Mouse (Mus musculus) cerebellum, postnatal 36 days (tissue): ENCODE results near the gene Gm20388.
A peak's percentile ranks its signal among the peaks of the same experiment; 100 is the strongest.
"Not testable (repeated sequence)": the region's sequence is repeated elsewhere in the genome, so short reads cannot be mapped to it uniquely, and the experiment has no call there.

Experiments used
- DNase-seq, 2 experiments: peaks; one replicate each; pipeline ENCODE4 v3.0.0; 2021 to 2022; ENCODE audit warnings: mixed read lengths in 2 of 2

Gm20388 gene

DNA sequence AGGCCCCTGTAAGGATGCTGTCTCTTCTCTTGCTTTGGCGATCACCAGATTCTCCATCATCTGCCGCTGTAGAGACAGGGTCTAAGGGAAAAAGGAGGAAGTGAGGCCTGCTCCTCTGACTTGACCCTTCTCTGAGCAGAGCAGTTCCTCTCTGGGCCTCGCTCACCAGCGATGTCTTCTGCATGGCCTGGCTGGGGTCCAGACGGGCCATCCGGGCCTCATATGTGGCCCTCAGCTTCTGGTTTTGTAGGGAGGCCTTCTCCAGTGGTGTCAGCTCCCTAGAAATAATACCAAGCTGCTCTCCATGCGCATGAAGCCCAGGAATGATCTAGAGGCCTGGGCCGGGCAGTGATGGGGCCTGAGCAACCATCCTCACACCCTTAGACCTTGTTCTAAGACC lies 3338.0 kb downstream of the Gm20388 start:
- DNase-seq = no peak

DNA sequence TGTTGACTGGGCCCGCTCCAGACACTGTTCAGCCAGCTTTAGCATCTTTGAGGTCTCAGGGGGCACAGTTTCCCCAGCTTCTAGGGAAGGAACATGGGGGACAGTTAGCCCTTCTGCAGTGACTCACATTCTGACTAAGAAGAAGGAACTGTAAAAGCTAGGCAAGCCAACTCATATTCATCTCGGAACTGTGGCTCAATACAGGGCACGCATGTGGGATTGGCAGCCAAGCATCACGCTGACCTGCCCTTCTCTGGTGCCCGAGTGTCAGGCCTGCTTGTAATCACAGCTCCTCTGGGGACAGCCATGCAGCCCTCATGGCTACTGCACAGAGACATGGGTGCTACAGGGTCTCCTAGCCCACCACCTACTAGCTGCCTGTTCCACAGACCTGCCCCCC lies 3340.3 kb downstream of the Gm20388 start:
- DNase-seq = no peak

DNA sequence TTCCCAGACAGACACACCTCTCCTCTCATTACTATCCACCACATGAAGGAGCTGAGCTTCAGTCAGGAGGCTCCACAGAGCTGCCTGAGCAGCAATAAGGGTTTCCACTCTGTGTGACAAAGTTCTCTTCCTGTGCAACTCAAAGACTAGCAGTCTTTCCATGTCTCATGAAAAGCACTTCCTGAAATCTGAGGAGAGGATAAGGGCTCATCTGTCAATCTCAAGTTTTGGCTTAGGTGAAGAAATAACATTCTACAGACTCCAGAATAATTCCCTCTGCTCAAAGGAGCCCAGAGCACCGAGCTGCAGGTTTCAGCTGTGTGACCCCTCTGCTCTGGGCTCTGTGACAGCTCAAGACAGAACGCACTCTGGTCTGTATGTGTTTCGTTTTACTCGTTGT lies 3342.3 kb downstream of the Gm20388 start:
- no peak for DNase-seq

DNA sequence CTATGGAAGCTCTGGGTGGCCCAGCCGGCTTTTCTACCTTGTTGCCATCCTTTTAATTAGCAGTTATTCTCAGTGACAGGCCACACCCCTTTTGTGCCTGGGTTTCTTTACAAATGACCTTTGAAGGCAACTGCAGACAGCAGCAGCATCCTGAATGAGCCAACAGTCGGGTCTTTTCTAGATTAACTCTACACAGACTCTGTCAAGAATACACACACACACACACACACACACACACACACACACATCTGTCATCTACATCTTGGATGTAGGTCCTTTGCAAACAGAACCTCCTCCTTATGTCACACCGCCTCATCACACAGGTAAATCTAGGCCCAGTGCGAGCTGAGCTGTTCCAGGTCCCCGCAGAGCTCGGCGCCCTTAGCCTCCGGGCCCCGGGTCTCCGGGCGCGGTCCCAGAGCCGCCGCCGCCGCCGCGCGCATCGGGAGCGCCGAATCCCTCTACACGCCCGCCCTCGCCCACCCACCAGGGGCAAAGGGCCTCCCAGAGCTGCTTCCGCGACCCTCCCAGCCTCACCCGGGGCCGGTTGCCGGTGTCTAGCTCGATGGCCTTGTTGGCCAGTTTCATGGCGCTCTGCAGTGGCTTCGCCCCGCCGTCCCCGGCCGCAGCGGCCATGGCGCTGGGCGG lies 3342.9 kb downstream of the Gm20388 start:
- DNase-seq = peak in 1 of 2 experiments; percentile 27

DNA sequence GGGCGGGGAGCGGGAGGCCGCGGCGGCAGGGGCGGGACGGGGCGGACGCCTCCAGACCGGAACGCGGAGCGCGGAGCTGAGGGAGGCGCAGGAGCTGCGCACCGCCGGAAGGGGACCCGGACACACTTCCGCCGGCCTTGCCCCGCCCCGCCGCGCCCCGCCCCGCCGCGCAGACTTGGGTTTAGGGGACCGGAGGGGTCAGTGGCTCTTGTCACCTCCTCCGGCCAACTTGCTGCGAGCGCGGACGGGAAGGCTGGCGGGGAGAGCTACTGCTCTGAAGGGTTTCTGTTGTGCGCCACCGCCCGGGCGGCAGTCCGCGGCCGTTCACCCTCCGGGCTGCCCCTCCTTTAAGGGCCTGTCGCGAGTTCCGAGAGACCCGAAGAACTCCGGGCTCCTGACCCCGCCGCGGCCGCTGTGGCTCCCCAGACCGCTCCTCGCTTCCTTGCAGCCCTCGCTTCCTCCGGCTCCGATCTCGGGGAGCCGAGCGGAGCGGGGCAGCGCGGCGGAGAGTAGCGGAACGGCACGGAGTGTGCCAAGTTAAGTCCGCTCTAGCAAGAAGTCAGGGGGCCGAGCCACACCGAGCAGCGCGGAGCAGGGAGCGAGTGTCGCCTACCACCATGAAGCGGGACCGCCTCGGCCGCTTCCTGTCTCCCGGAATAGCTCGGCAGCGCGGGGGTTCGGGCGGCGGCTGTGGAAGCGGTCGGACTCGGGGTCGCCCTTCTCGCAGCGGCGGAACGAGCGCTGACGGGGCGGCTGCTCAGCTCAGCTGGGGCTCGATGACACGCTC lies 3343.7 kb downstream of the Gm20388 start, which contains the start of the genes Zfp276 and Vps9d1:
TSS of gene Zfp276 (plus strand) at position 97 of the 787 bp plus-strand sequence.
TSS of gene Vps9d1 (minus strand) at position 250 of the 787 bp plus-strand sequence.
- DNase-seq = peak; percentile 80 to 85

DNA sequence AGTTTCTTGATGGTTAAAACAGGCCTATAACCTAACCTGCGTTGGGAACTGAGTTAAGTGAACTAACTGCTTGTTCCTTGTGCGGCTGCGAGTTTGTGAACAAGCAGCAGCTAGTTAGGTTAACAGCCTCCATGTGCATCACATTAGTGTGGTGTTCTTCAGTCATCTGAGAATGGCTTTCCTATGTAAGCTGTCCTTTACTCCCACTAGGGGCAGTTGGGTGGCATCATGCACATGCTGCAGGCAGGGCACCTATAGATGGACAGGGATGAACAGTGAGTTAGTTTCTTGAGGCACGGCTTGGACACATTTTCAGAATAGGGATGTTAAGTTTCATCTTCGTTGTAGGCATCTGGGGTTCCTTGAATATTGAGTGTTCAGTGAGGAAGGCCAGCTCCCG lies 3344.5 kb downstream of the Gm20388 start:
- no peak for DNase-seq

DNA sequence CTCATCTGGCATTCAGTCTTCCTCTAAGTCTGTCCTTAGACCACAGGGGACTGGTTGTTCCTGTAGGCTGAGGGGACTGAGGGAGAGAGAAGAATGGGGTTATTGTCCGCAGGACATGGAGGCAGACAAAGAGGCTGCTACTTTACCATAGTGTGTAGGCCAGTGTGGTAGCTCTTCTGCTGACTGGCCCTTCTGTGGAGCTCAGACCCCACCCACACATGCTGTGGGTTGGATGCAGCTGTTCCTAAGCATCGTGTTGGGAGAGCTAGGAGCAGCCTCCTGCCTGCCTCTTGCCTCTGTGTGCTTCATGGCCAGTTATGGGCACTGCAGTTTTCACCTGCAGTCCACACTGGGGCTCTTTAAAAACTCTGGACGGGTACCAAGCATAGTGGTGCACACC lies 3346.5 kb downstream of the Gm20388 start:
- no peak for DNase-seq

DNA sequence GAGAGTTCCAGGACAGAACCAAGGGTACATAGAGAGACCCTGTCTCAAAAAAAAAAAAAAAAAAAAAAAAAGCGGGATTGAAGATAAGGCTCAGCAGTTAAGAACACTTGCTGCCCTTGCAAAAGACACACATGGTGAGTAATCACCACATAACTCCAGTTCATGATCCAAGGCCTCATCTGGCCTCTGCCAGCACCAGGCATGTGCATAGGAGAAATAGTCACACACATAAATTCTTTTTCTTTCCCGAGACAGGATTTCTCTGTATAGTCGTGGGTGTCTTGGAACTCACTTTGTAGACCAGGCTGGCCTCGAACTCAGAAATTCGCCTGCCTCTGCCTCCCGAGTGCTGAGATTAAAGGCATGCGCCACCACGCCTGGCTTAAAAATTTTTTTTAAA lies 3347.0 kb downstream of the Gm20388 start:
- DNase-seq = not testable (repeated sequence)

DNA sequence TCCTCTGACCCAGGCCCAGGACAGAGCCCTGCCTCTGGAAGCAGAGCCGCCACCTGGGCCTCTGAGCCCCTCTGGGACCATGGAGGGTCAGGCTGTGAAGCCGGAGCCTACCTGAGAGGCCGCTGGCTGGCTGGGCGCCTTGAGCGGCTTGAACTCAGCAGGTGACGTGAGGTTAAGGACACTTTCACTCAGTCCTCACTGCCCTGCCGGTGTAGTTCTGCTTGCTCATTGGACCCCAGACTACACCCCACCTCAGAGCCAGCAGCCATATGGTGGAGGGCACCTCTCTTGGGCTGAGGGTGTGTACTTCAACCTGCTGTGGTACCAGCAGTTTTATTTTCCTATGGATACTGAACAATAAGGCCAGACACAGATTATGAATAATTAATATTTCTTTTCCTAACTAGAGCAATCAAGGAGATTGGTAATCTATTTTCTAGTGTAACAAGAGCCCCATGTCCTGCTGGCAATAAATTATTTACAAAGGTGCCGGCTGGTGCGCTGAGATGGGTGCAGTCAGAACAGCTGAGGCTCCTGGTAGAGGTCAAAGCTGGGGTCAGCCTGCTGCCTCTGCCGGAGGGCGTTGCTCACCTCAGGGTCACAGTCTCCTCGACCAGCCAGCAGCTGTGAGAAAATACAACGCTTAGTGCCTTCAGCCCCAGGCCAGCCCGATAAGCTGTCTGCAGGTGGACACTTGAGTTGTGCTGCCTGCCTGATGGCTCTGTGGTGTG lies 3357.4 kb downstream of the Gm20388 start:
- DNase-seq = no peak

DNA sequence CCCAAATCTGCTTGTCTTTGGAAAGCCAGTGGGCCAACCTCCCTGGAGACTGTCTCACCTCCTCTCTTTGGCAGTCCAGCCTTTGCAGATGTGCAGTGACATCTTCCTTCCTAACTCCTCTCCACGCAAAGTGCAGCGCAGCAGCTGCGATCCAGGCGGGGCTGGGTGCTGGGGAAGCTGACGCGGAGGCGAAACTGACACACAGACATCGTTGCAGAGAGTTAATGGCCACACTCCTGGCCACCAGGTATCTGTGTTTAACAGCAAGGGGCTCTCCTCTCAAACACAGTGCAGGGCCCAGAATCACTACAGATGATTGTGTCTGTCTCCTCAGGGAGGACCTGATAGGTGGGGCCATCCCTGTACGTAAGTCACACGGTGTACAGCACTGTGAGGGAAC lies 3360.5 kb downstream of the Gm20388 start:
- no peak for DNase-seq

DNA sequence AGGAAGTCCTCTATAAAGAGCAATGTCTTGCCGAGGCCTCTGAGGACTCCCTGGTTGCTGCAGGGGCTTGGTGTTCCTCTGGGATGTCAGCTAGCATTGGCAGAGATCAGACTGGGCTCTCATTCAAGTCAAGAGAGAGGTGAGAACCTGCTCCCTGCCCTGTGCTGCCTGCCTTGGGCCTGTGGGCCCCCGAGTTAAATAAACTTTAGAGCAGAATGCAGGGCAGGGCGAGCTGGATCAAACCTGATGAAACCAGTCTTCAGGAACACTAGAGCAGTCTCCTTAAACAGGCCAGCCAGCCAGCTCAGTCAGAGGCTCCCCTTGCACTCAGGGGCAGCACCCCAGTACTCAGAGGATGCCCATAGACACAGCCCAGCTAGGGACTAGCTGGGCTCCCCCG lies 3361.3 kb downstream of the Gm20388 start:
- no peak for DNase-seq

DNA sequence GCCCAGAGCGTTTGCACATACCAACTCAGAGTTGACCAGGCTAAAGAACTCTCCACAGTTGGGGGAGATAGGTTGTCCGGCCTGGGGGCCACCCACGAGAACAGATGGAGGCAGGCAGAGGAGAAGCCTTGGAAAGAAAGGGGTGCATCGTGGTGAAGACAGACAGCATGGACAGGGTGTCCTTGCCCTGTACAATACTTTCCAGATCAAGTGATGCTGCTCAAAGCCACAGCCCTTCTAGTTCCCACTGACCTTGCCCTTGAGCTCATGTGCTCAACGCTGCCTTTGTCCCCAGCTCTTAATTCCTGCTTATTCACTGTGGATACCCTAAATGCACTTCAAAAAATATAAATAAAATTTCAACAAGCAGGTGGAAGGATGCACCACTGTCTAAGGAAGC lies 3363.8 kb downstream of the Gm20388 start:
- DNase-seq = no peak

DNA sequence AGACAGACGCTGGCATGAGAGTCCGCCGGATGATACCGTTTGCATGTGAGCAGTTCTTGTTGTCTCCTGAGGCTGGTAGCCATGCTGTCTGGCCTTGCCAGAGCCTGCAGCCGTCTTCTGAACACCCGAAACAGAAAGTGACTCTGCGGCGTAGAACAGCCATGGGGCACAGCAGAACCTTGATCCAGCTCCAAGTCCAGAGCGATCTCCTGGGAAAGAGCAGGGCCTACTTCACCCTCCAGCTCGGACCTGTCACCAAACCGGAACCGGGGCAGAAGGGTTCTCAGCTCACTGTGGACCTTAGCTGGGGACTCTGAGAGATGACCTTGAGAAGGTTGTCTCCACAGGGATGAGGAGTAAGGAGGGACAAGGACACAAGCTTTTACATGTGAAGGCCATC lies 3364.5 kb downstream of the Gm20388 start:
- DNase-seq = no peak

DNA sequence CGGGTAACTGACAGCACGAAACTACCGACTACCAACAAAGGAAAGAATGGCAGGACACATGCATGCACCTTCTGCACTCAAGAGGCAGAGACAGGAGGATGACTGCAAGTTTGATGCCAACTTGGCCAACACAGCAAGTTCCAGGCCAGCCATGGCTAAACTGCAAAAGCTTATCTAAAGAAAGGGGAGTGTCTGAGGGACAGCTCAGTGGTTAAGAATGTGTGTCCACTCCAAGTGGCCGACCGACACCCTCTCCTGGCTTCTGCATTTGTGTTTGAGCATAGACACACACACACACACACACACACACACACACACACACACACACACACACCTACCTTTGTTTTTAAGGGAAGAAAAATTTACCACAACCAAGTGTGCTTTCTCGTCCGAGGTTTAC lies 3367.8 kb downstream of the Gm20388 start:
- no peak for DNase-seq

DNA sequence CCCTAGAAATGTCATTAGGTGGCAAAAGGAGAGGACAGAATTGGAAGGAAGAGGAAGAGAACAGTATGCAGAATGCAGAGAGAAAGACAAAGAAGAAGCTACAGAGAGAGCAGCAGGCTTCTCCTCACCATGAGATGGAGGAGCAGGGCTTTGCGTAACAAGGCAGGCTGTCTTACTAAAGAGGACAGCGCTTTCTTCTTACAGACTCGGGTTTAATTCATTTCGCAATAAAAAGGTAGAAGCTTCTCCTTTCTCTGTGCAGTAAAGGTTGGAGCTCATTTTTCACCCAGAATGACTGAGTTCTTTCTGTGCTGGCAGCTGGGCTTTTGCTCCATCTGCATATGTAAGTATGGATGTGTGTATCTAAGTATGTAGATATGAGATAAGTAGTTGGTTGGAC lies 3369.2 kb downstream of the Gm20388 start:
- no peak for DNase-seq

DNA sequence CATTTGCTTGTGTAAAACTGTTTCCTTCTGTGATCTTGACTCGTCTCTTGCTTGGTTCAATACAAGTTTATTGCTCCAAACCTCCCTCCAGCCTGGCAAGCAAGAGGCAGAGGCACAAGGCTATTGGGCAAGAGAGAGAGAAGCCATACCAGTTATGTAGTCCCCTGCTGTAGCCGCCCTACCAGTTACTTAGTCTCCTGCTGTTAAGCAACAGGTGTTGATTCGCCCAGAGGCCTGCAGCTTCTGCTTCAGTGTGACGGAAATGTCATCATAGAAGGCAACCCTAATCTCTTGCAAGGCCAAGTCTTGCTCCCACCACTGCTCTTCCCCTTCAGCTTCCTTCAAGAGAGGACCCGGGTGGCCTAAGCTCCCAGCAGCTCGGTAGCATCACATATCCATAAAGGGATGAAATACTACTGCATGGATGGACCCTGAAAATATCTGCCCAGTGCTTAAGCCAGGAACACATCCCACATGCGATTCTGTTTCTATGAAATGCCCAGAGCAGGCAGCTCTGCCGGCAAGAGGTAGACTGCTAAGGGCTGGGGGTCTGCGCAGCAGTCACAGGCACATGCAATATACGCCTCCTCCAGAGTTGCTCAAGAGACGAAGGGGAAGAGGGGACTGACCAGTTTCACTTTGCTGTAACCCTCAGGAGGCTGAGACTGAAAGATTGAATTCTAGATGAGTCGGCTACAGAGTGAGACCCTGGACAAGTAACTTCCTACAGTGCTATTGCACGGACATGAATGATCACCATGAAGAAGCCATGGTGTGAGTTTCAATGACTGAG lies 3369.9 kb downstream of the Gm20388 start:
- no peak for DNase-seq

DNA sequence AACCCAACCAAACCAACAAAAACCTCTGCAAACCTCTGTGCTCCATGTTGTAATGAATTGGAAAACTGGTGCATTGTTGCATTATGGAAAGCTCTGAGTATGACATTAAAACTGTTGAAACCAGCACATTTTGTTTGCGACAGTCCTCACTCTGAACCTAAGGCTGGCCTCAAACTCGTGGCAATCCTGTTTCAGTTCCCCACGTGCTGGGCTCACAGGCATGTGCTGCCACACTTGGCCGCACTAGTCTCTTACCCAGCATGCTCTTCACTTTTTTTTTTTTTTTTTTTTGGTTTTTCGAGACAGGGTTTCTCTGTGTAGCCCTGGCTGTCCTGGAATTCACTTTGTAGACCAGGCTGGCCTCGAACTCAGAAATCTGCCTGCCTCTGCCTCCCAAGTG lies 3372.4 kb downstream of the Gm20388 start:
- not testable (repeated sequence) for DNase-seq

DNA sequence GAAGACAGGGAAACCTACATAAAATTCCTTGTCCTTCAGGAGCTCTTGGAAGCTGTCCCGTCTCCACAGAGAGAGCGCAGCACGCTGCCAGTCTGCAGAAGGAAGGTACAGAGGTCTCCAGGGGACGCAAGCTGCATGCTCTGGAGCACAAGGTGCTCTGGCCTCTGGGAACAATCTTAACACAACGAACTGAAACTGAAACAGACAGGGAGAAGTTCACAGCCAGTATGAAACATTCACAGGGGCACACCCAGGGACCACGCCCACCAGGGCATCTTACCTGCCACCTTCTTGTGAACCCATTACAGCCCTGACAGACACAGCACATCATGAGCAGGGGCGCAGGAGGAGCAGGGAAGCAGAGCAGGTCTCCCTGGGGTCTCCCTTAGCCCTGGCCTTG lies 3373.3 kb downstream of the Gm20388 start:
- no peak for DNase-seq

DNA sequence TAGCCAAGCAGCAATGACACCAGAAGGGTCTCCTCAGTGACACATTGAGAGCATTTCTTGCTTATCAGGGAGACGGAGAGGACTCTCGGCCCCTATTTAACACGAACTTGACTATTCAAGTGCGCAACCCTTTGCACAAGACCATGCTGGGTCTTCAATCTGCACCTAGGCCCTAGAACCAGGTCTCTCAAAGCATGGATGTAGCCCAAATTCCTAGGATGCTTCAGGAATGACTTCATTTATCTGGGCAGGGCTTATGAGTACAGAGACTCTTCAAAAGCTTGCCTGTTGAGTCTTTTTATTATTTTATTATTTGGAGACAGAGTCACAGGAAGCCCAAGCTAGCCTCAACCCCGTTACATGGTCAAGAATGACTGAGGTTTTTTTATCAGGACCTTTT lies 3373.9 kb downstream of the Gm20388 start:
- DNase-seq = no peak

DNA sequence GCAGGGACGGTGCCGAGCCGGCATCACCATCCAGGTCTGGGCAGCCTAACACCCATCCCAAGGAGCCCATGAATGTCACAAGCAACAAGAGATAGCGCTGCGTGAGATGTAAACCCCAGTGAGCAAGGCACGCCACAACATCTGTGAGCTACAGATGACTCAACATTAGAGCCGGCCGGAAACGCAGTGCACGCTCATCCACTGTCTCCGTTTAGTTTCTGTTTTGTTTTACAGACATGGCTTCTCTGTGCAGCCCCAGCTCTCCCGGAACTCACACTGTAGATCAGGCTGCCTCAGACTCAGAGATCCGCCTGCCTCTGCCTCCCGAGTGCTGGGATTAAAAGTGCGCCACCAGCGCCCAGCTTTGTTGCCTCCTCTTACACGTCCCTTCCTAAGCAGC lies 3376.7 kb downstream of the Gm20388 start:
- no peak for DNase-seq

DNA sequence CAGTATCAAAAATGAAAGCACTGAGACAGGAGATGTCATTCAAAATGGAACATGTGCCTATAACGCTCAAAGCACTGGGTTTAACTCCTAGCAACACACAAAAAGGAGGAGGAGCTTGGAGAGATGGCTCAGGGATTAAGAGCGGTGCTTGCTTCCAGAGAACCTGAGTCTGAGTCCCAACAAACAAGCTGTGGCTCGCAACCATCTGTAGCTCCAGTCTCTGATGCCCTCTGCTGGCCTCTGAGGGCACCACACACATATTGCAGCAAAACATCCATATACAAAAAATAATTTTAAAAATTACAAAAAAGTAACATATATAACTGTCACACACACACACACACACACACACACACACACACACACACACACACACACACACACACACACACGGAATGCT lies 3379.5 kb downstream of the Gm20388 start:
- DNase-seq = peak; percentile 15 to 35

DNA sequence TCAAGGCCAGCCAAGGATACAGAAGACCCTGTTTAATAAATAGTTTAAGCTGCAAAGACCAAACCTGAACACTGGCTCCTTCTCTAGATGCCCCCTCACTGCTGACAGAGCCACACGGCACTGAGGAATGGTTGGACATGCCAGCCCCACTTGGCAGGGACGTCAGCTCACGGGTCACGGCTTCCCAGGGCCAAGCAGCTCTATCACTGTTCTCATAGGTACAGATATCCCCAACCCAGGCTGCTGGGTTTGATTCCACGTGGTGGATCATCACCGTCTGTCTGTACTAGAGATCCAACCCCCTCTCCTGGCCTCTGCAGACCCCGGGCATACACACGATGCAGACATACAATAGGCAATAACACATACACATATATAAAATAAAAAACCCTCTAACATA lies 3380.0 kb downstream of the Gm20388 start:
- DNase-seq = no peak

DNA sequence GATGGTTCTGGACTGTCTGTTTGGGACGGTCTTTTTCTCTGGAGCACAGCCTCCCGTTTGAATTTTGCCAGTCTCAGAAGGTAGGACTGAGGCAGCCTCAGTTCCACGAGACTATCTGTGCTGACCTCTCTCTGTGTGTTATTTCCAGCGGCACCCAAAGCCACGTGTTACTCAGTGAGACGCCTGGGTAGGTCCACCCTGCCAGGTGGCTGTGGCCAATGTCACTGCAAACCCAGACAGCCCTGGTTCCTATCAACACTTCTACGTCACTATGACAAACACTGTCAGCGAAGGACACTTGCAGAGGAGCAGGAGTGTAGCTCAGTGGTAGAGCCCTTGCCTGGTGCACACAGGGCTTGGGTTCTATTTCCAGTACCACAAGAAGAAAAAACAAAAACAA lies 3381.1 kb downstream of the Gm20388 start:
- DNase-seq = no peak
